Mouse (Mus musculus) cerebellum, postnatal 10 days (tissue): ENCODE measurements around the gene Sptbn2.
"Not testable (repeated sequence)": the region's sequence is repeated elsewhere in the genome, so short reads cannot be mapped to it uniquely, and the experiment has no call there.

ENCODE experiments used
- DNase-seq, 2 experiments: peaks; one replicate each; pipeline ENCODE4 v3.0.0; 2021; ENCODE audit warnings: mixed read lengths in 2 of 2

Gene Sptbn2

DNA sequence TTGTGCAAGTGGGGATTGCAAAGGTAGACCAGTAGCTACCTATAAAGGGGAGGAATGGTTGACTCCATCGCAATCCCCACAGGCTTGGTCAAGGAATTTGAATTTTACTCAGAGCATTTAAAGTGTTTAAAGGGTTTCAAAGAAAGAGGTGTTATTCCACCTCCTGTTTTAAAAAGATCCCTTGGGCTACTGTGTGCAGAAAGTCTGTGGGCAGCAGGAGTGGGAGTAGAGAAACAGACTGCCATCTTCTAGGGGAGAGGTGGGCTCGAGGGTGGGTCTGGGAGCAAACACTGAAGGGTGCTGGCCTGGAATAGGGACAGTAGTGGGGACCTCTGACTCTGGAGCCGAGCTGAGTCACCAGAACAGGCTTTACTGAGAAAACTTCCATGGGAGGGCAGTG is 22.1 kb downstream of the Sptbn2 start:
- no peak for DNase-seq

DNA sequence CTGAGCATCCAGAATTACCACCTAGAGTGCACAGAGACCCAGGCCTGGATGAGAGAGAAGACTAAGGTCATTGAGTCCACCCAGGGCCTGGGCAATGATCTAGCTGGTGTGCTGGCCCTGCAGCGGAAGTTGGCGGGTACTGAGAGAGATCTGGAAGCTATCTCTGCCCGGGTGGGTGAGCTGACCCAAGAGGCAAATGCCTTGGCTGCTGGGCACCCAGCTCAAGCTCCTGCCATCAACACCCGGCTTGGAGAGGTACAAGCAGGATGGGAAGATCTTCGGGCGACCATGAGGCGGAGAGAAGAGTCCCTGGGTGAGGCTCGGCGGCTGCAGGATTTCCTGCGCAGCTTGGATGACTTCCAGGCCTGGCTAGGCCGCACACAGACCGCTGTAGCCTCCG is 26.9 kb downstream of the Sptbn2 start:
- no peak for DNase-seq

DNA sequence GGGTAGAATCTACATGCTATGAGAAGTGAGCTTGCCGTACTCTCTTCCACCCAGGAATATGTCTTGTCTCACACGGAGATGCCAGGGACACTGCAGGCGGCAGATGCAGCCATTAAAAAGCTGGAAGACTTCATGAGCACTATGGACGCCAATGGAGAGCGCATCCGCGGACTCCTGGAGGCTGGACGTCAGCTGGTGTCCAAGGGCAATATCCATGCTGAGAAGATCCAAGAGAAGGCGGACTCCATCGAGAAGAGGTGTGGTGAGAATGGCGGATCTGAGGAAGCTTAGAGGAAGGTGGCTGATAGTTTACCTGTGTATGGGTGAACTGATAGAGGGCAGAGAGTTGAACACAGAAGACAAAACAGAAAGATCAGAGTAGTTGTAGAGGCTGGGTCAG is 28.1 kb downstream of the Sptbn2 start:
- no peak for DNase-seq

DNA sequence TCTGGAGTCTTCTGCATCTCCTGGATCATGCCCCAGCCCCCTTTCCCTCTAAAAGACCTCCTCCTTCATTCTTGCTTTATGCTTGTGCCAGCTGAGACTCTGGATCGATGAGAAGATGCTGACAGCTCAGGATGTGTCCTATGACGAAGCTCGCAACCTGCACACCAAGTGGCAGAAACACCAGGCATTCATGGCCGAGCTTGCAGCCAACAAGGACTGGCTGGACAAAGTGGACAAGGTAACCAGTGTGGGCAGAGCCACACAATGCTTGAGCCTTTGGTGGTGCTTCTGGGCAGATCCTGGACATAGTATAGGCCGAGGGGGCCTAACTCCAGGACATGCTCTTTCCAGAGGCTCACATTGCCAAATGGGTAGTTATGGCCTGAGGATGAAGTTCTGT is 28.8 kb downstream of the Sptbn2 start:
- no peak for DNase-seq

DNA sequence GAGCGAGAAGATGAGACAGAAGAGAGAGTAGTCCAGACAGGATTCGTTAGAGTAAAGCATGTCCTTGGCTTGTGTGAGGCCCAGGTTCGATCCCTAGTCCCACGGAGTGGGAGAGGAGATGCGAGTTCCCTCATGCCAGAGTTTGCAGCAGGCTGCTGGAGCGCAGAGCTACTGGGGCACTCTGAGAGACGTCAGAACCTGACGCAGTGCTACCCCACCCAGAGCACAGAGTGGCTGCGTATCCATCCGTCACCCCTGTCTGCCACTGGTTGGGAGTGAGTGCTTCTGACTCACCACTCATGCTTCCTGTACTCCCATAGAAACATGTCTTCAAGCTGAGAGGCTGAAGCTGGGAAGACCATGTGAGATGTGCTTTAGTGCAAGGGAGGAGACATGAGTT is 30.5 kb downstream of the Sptbn2 start:
- DNase-seq = no peak

DNA sequence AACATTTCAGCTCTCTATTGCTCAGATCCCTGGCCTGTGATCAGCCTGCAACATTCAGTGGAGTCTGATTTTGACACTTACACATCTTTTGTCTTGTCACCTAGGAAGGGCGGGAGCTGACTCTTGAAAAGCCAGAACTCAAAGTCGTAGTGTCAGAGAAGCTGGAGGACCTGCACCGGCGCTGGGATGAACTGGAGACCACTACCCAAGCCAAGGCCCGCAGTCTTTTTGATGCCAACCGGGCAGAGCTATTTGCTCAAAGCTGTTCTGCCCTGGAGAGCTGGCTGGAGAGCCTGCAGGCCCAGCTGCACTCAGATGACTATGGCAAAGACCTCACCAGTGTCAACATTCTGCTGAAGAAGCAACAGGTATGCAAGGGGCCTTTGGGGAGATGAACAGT is 31.3 kb downstream of the Sptbn2 start:
- DNase-seq = no peak

- peak; percentile 69 to 81 for DNase-seq
Observed at GRCm38 (mm10) chr19:4743524-4743923, 32.6 kb downstream of the Sptbn2 start.

DNA sequence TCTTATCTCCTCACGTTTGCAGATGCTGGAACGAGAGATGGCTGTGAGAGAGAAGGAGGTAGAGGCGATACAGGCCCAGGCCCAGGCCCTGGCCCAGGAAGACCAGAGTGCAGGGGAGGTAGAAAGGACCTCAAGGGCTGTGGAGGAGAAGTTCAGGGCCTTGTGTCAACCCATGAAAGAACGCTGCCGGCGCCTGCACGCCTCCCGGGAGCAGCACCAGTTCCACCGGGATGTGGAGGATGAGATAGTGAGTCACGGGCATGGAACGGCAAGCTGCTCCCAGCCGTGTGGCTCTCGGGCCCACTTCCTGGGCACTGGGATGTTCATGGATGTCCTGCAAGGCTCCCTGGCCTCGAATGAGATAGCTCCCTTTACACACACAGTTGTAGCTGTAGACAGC is 33.1 kb downstream of the Sptbn2 start:
- no peak for DNase-seq

GRCm38 (mm10) chr19:4745057-4745456 is 34.1 kb downstream of the Sptbn2 start:
- DNase-seq = peak; percentile 73 to 76

- peak in 1 of 2 experiments; percentile 38 for DNase-seq
Observed at GRCm38 (mm10) chr19:4745681-4746080, 34.7 kb downstream of the Sptbn2 start.

- DNase-seq = peak; percentile 90 to 92
Observed at GRCm38 (mm10) chr19:4746611-4747010, 35.6 kb downstream of the Sptbn2 start.

- peak; percentile 49 to 58 for DNase-seq
Observed at GRCm38 (mm10) chr19:4747631-4748312, 36.8 kb downstream of the Sptbn2 start.

GRCm38 (mm10) chr19:4748493-4748892 is 37.5 kb downstream of the Sptbn2 start:
- DNase-seq = no peak

- DNase-seq = no peak
Observed at GRCm38 (mm10) chr19:4749975-4750374, 39.0 kb downstream of the Sptbn2 start.

DNA sequence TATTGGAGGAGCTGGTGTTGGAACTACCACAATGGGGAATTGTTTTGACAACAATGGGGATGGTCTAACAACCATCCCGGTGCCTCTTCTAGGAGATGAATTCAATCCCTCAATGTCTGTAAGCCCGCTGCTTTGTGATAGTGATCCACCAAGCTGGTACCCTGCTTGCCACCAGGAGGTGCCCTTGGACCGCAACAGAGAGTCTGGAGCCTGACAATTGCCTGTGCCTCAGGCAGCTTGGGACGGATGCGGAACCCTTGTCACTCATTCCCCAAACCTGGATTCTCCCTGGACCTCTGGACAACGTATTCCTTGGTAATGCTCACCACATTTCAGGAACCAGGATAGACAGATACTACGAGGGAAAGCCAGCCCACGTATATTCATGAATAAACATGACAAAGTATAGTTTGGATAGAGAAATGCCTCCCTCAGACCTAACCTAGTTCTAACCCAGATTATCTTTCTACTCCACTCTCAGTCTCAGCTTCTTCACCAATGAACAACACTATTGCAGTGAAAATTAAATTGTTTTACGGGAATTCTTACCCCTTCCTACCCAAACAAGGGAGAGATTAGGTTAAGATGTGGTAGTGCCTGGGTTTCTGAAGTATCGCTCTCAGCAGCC is 44.7 kb downstream of the Sptbn2 start:
- peak; percentile 95 to 96 for DNase-seq

GRCm38 (mm10) chr19:4756193-4756911 is 45.4 kb downstream of the Sptbn2 start, which contains the start of gene Rbm4b:
Gene Rbm4b, plus strand, starts transcription at chr19:4756497.
- peak; percentile 99 to 100 for DNase-seq

GRCm38 (mm10) chr19:4756921-4757320 is 46.0 kb downstream of the Sptbn2 start:
- no peak for DNase-seq

DNA sequence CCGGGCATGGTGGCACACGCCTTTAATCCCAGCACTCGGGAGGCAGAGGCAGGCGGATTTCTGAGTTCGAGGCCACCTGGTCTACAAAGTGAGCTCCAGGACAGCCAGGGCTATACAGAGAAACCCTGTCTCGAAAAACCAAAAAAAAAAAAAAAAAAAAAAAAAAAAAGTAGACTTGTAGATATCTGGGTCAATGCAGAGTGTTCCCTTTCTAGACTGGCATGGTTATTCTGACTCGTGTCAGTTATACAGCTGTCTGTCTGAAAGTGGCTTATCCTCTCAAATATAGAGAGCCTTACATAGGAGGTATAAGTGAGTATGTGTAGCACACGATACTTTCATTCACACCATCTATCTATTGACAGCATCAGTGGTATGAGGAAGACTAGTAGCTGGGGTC is 49.6 kb downstream of the Sptbn2 start:
- DNase-seq = not testable (repeated sequence)

DNA sequence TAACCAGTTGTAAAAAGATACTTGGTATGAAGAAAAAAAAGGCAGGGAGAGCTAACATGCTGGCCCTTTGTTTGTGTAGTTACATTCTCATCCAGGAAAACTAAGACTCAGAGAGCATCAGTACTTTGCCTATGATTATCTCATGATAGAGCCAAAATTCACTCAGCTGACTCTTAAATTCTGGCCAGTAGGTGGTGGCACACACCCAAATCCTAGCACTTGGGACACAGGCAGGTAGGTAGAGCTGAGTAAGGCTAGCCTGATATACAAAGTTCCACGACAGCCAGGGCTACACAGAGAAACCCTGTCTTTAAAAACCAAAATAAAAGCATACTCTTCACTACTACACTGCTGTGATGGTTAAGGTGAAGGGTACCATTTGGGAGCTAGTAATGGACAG is 51.9 kb downstream of the Sptbn2 start:
- peak; percentile 63 to 66 for DNase-seq

DNA sequence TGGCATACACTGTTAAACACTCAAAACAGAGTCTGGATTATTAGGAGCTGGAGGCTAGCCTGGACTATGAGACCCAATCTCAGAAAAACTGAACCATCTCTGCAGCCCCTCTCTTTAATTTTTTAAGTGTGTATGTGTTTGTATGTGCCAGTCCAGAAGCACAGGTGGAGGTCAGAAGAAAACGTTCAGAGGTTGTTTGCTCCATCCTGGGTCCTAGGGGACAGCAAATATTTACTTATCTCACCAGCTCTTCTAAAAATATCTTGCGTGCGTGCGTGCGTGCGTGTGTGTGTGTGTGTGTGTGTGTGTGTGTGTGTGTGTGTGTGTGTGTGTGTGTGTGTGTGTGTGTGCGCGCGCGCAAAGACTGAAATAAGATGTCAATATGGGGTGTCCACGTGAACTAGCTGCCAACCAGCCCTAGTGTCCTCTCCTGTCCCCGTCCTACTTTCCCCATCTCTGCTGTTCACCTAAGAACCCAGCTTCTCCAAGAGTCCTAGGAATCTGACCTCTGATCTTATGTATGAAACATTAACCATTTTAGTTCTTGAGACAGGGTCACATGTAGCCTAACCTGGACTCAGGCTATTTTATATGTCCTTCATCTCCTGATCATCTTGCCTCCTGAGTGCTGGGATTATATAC is 56.7 kb downstream of the Sptbn2 start:
- no peak for DNase-seq

DNA sequence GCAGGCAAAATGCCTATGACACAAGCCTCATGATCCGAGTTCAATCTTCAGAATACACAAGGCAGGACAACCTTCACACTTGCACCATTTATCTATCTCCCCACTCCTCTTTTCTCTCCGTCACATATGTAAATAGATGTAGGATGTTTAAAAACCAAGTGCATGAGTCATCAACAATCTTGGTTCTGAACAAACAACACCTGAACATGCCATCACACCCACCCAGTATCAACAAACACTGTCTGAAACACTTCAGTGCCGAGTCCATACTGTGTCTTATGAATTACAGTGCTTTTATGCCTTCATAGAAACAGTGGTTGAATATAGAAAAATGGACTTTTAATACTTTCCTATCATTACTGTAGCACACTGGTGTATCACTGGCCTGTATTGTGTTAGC is 61.8 kb downstream of the Sptbn2 start:
- DNase-seq = no peak

DNA sequence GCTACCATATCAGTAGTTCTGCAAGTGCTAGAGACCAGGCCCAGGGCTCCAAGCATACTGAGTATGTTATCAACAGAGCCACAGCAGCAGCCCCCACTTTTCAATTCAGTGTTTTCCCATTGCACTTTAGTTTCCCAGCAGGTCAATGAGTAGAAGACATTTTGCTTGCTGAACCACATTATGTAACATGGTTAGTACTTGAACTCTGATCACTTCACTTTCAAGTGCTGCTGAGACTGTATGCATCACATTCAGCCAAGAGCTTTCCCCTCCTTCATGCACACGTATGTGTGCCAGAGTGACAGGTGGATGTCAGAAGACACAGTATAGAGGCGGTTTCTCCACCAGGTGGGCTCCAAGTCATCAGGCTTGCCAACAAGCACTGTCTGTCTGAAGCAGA is 71.9 kb downstream of the Sptbn2 start:
- DNase-seq = no peak

DNA sequence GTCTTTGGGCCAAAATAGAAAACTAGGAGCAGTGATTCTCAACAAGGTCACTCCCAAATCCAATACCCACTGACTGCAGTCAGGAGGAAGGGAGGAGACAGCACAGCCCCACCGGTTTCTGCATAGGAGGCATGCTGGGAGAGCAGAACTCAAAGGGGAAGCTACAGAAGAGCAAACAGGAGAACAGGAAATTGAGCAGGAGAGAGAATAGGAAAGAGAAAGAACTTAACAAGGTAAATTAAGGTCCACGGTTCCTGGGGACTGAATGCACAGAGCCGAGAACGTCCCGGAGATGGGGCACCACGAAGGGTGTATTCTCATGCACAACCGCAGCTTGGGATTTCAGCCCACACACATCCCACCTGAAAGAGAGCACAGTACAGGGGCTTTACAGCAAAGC is 74.2 kb downstream of the Sptbn2 start:
- DNase-seq = no peak

- DNase-seq = no peak
Observed at GRCm38 (mm10) chr19:4786313-4786712, 75.3 kb downstream of the Sptbn2 start.
